Mouse (Mus musculus) neural tube, embryonic 11.5 days (tissue): ENCODE measurements around the gene Dnal1. TPM values are rescaled to one million over a fixed set of nuclear protein-coding genes. Genes with fewer than 3 reads are reported as not detected.
A peak's percentile ranks its signal among the peaks of the same experiment; 100 is the strongest.

ENCODE experiments used
- ATAC-seq: fragments of 200-750 bp; cut with Nextera tagmentation; 2 replicates; pipeline ENCODE4 v1.8.0; 2017; ENCODE audit warnings: moderate number of reproducible peaks, mild to moderate bottlenecking, moderate TSS enrichment, moderate library complexity; ENCODE audit not compliant: insufficient read depth, low FRiP score, low TSS enrichment
- DNase-seq: peaks from one replicate; pipeline ENCODE4 v3.0.0-alpha.2; 2015; ENCODE audit warnings: low spot score
- H3K27ac ChIP-seq: fragments of 300-500 bp; sonication (generic); 2 replicates; pipeline ENCODE4 v1.5.1; 2014; ENCODE audit warnings: low read depth, mild to moderate bottlenecking, low read length
- H3K27me3 ChIP-seq: fragments of 300-500 bp; sonication (generic); 2 replicates; pipeline ENCODE4 v1.6.1; 2014; ENCODE audit warnings: mild to moderate bottlenecking, low read length, mixed read lengths; ENCODE audit not compliant: control insufficient read depth, insufficient read depth
- H3K36me3 ChIP-seq: fragments of 300-500 bp; sonication (generic); 2 replicates; pipeline ENCODE4 v1.6.1; 2014; ENCODE audit warnings: mild to moderate bottlenecking, low read length, moderate library complexity, mixed read lengths; ENCODE audit not compliant: control insufficient read depth, insufficient read depth
- H3K4me1 ChIP-seq: fragments of 300-500 bp; sonication (generic); 2 replicates; pipeline ENCODE4 v1.6.1; 2014; ENCODE audit warnings: low read length, mixed read lengths; ENCODE audit not compliant: control insufficient read depth, insufficient read depth
- H3K4me2 ChIP-seq: fragments of 300-500 bp; sonication (generic); 2 replicates; pipeline ENCODE4 v1.6.1; 2014; ENCODE audit warnings: low read depth, mild to moderate bottlenecking, moderate library complexity
- H3K4me3 ChIP-seq: fragments of 300-500 bp; sonication (generic); 2 replicates; pipeline ENCODE4 v1.5.1; 2014; ENCODE audit warnings: low read depth, low read length
- H3K9ac ChIP-seq: fragments of 300-500 bp; sonication (generic); 2 replicates; pipeline ENCODE4 v1.6.1; 2014; ENCODE audit warnings: mild to moderate bottlenecking, low read length
- H3K9me3 ChIP-seq: fragments of 300-500 bp; sonication (generic); 2 replicates; pipeline ENCODE4 v1.6.1; 2016; ENCODE audit warnings: low read length; ENCODE audit not compliant: control insufficient read depth
- WGBS: fragments of 180-500 bp; shearing (Covaris S2); extraction: QIAGEN DNeasy Blood & Tissue Kit; methylation state at CpG from one replicate; pipeline ENCODE4 v1.1.7; 2014; 5-methylcytosine and 5-hydroxymethylcytosine counted together
- polyA plus RNA-seq: library from polyadenylated mRNA; unstranded; fragments of >200 nt; fragmentation: Nextera tagmentation; extraction: Ambion mirVana; gene quantifications from 2 replicates; pipeline ENCODE4 v1.2.1, GENCODE M21; 2014

Gene Dnal1
- polyA plus RNA-seq, 1 experiment from 2014 or later = 6.2 TPM

DNA sequence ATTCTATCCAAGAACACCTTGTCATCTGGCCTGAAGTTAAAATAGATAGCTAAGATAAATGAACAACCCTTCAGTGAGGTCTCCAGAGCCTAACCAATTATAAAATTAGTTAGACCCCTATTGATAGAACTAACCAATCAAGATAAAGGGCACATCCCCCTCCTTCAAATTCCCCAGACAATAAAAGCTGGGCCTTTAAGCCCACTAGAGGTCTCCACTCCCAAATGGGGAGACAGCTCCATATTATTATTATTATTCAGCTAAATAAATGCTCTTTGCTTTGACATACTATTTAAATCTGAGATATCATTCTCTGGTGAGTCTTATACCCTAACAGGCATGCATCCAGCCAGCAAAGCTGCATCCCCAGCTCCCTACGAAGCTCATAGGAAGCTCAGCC, 4.2 kb upstream of the Dnal1 start:
- Histone ChIP-seq H3K4me3 (no peak overlapping the region), H3K36me3 (no peaks in the 10 kb centered on the region), H3K9ac (no peak overlapping the region), H3K9me3 (no peaks in the 10 kb centered on the region), H3K4me1 (no peaks in the 10 kb centered on the region), H3K4me2 (no peak overlapping the region), H3K27me3 (no peaks in the 10 kb centered on the region), H3K27ac (no peak overlapping the region)
- ATAC-seq (no peak), DNase-seq (no peak)
- WGBS = 86% methylated on average over 1 of the region's 1 CpGs

DNA sequence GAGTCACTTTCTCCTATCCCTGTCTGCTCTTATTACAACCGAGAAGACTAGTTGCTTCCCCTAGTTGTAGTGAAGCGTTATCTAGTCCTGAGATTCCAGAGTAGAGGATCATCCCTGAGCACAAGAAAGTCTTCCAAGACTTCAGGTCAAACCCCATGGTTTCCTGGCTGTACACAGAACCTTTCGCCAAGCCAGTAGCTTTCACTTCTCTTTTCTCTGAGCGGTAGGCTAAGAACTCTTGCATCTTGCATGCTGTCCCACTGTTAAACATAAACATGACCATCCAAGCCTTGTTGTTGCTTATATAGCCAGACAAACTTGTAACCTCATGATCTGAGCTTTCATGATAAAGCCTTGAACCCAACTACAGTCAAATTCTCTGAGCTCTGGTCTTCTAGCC, 3.4 kb upstream of the Dnal1 start:
- no peak overlapping the region for H3K9ac ChIP-seq
- H3K9me3 ChIP-seq = no peaks in the 10 kb centered on the region
- DNase-seq = no peak
- no peaks in the 10 kb centered on the region for H3K27me3 ChIP-seq
- WGBS = 90% methylated on average over 4 of the region's 4 CpGs
- no peak overlapping the region for H3K4me3 ChIP-seq
- no peak for ATAC-seq
- no peaks in the 10 kb centered on the region for H3K36me3 ChIP-seq
- no peak overlapping the region for H3K4me2 ChIP-seq
- no peak overlapping the region for H3K27ac ChIP-seq
- H3K4me1 ChIP-seq = no peaks in the 10 kb centered on the region

DNA sequence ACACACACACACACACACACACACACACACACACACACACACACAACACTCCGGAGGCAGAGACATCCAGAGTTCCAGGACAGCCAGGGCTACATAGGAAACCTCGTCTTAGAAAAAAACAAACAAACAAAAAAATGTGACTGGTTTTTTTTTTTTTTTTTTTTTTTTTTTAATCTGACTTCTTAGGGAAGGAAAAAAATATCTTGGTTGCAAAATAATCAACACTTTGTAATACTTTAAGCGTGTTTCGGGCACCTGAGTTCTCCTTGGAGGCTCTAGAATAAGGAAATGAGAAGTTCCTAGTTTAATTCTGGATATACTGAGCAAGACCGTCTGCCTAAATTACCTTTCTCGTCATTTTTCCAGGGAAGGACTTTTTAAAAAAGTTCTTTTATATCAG, 490 bp upstream of the Dnal1 start:
- no peaks in the 10 kb centered on the region for H3K4me1 ChIP-seq
- H3K9ac ChIP-seq = no peak overlapping the region
- DNase-seq = no peak
- H3K4me2 ChIP-seq = peak overlapping the region; percentile 46
- H3K27me3 ChIP-seq = no peaks in the 10 kb centered on the region
- 61% methylated on average over 6 of the region's 6 CpGs for WGBS
- no peaks in the 10 kb centered on the region for H3K9me3 ChIP-seq
- peak overlapping the region; percentile 73 for H3K4me3 ChIP-seq
- no peak overlapping the region for H3K27ac ChIP-seq
- no peak for ATAC-seq
- no peaks in the 10 kb centered on the region for H3K36me3 ChIP-seq

DNA sequence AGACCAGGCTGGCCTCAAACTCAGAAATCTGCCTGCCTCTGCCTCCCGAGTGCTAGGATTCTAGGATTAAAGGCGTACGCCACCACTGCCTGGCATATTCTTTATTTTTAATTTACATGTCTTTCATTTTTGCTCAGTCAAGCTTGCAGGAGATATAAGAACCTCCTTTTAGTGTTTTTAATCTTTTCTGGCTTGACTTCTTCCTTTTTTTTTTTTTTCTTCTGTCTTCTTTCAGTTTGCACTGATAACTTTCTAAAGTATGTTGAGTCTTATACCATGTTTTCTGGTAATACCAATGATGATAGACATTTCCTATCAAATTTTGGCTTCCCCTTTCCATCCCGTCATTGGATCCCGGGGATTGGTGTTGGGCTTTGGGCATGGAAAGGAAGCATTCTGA, 5.4 kb downstream of the Dnal1 start:
- Histone ChIP-seq H3K9ac (no peak overlapping the region), H3K4me1 (no peaks in the 10 kb centered on the region), H3K4me2 (no peak overlapping the region), H3K27ac (no peak overlapping the region), H3K9me3 (no peaks in the 10 kb centered on the region), H3K4me3 (no peak overlapping the region), H3K27me3 (no peaks in the 10 kb centered on the region), H3K36me3 (no peaks in the 10 kb centered on the region)
- DNase-seq (no peak), ATAC-seq (no peak)
- 88% methylated on average over 5 of the region's 5 CpGs for WGBS

DNA sequence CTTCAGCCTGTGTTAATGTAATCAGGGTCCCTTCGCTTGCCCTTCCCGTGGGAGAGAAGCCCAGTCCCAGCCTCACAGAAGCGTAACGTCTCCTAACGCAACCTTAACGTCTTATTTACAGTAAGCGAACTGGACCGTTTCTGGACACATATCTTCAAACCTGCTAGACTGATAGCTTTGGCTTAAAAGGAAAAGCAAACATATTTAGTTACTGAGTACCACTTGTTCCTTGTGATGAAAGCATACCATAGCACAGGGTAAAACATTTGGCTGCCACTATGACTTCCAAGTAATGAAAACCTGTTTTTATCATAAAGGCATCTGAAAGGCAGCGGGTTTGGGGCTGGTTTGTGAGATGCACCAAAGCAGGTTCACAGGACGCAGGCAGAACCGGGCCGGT, 11.7 kb downstream of the Dnal1 start:
- Histone ChIP-seq H3K9ac (no peak overlapping the region), H3K4me2 (no peak overlapping the region), H3K9me3 (no peaks in the 10 kb centered on the region), H3K4me3 (no peak overlapping the region), H3K27me3 (no peaks in the 10 kb centered on the region), H3K4me1 (no peaks in the 10 kb centered on the region), H3K36me3 (no peaks in the 10 kb centered on the region; the same call in 1 of the 2 replicates), H3K27ac (no peak overlapping the region)
- DNase-seq (no peak), ATAC-seq (no peak)
- WGBS = 75% methylated on average over 12 of the region's 12 CpGs

DNA sequence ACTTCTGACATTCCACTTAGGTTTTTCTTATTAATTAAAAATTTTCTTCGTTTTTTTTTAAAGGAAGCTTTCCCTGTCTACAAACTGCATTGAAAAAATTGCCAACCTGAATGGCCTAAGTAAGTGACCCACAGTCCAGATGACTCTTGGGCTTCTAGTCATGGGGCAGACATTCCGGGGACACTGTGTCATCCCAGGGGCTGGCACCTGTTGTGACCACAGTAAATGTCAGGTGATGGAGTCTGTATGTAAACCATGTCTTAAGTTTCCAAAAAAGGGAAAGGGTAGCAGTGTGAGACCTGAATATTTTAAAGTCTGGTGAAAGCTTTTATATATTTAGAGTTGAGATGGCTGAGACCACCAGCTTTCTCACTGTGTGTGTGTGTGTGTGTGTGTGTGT, 12.7 kb downstream of the Dnal1 start:
- H3K4me1 ChIP-seq = no peaks in the 10 kb centered on the region
- H3K4me2 ChIP-seq = no peak overlapping the region
- H3K36me3 ChIP-seq = peaks cover 2% of the 10 kb centered on the region; the same call in 1 of the 2 replicates
- no peak overlapping the region for H3K9ac ChIP-seq
- no peak for DNase-seq
- H3K4me3 ChIP-seq = no peak overlapping the region
- no peak overlapping the region for H3K27ac ChIP-seq
- no peaks in the 10 kb centered on the region for H3K27me3 ChIP-seq
- no peaks in the 10 kb centered on the region for H3K9me3 ChIP-seq
- 83% methylated on average over 2 of the region's 2 CpGs for WGBS
- ATAC-seq = no peak

DNA sequence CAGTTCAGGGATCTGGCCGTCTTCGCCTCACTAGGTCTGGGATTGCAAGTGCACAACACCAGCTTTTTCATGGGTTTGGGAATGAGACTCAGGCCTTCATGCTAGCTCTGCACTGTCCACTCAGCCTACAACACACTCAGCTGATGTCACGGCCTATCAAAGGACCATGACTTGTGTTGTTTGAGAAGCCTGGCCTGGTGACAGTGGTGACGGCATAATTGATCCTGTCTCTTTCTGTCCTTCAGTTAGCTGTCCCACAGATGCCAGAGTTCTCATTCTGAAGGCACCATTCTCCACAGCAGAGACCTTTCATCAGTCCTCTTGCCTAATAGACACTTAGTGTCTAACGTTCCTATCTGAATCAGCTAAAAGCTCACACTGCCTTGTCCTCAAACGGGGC, 14.4 kb downstream of the Dnal1 start:
- ATAC-seq (no peak), DNase-seq (no peak)
- no peak overlapping the region for H3K4me2 ChIP-seq
- whole genome bisulfite sequencing = 89% methylated on average over 6 of the region's 6 CpGs
- no peaks in the 10 kb centered on the region for H3K4me1 ChIP-seq
- no peaks in the 10 kb centered on the region for H3K27me3 ChIP-seq
- no peak overlapping the region for H3K27ac ChIP-seq
- H3K36me3 ChIP-seq = peaks cover 2% of the 10 kb centered on the region; the same call in 1 of the 2 replicates
- H3K9me3 ChIP-seq = no peaks in the 10 kb centered on the region
- H3K9ac ChIP-seq = no peak overlapping the region
- no peak overlapping the region for H3K4me3 ChIP-seq

DNA sequence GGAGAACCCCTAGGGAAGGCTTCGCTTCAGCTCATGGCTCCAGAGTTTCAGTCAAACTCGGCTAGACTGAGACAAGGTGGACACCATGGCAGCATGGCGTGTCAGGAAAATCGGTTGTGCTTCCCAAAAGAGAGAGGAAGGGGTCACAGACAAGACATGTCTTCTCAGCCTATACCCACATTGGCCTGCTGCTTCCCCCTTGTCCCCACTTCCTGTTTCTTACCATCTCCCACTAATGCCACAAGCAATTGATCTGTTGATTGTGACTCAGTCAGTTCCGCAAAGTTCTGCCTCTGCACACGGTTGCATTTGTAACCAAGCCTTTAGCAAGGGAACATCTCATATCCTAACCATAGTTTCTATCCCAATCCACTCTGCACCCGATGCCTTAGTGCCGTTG, 15.8 kb downstream of the Dnal1 start:
- H3K4me3 ChIP-seq = no peak overlapping the region
- no peak for DNase-seq
- no peak overlapping the region for H3K9ac ChIP-seq
- ATAC-seq = no peak
- no peaks in the 10 kb centered on the region for H3K9me3 ChIP-seq
- no peaks in the 10 kb centered on the region for H3K27me3 ChIP-seq
- no peak overlapping the region for H3K4me2 ChIP-seq
- WGBS = 93% methylated on average over 8 of the region's 8 CpGs
- peaks cover 2% of the 10 kb centered on the region; the same call in 1 of the 2 replicates for H3K36me3 ChIP-seq
- H3K27ac ChIP-seq = no peak overlapping the region
- no peaks in the 10 kb centered on the region for H3K4me1 ChIP-seq

DNA sequence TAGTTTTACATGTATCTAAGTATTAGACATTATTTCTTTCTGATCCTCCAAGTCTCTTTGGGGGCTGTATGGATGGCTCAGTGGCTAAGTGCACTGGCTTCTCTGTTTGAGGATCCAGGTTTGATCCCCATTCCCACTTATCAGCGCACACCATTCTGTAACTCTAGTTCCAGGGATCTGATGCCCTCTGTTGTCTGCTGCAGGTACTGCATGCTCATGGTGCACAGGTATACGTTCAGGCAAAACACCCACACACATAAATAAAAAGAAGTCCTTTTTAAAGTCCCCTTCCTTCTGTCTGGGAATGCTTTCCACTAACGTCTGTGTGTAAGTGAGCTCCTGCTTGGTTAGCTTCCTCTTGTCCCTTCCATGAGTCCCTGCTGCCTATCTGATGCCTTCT, 18.1 kb downstream of the Dnal1 start:
- H3K4me1 ChIP-seq = no peaks in the 10 kb centered on the region
- H3K4me2 ChIP-seq = no peak overlapping the region
- H3K36me3 ChIP-seq = peaks cover 3% of the 10 kb centered on the region; the same call in 1 of the 2 replicates
- ATAC-seq (no peak), DNase-seq (no peak)
- H3K27me3 ChIP-seq = no peaks in the 10 kb centered on the region
- no peak overlapping the region for H3K27ac ChIP-seq
- 63% methylated on average over 3 of the region's 3 CpGs for WGBS
- no peaks in the 10 kb centered on the region for H3K9me3 ChIP-seq
- H3K4me3 ChIP-seq = no peak overlapping the region
- H3K9ac ChIP-seq = no peak overlapping the region
